Mouse (Mus musculus) gastrocnemius, adult 2 months (tissue): ENCODE results near the gene Stat6. TPM values are rescaled to one million over a fixed set of nuclear protein-coding genes. Genes with fewer than 3 reads are reported as not detected.
A peak's percentile ranks its signal among the peaks of the same experiment; 100 is the strongest.

ENCODE experiments used
- DNase-seq: peaks from one replicate; pipeline ENCODE4 v3.0.0; 2022
- H3K27ac ChIP-seq: fragments of 200-600 bp; 2 replicates; pipeline ENCODE4 v1.8.1; 2022; ENCODE audit warnings: mild to moderate bottlenecking
- H3K4me3 ChIP-seq: fragments of 200-600 bp; 2 replicates; pipeline ENCODE4 v1.8.1; 2022; ENCODE audit warnings: mild to moderate bottlenecking, moderate library complexity
- CTCF ChIP-seq: fragments of 200-600 bp; IDR thresholded peaks from 2 replicates; pipeline ENCODE4 v1.8.1; 2022; ENCODE audit warnings: antibody characterized with exemption, mild to moderate bottlenecking, moderate library complexity
- intact Hi-C: fragments of 180-260 bp; cut with DNase I; formaldehyde crosslinking; loops from one replicate; pipeline ENCODE4 v1.15.1; 2025
- total RNA-seq, 2 experiments: library from RNA; stranded (reverse); gene quantifications; 2 replicates each; pipeline ENCODE4 v1.2.3; 2021

Stat6 gene
- total RNA-seq, 2 experiments from 2014 or later = 17.1 to 18.9 TPM

GRCm38 (mm10) chr10:127604465-127605250 lies 38.1 kb upstream of the Stat6 start:
- DNase-seq = peak; percentile 75
- peak overlapping the region; percentile 61 for H3K27ac ChIP-seq
- TF ChIP-seq CTCF = no peak
- H3K4me3 ChIP-seq = peak overlapping the region; percentile 13; the same call in 1 of the 2 replicates
- intact Hi-C loops = no loop called here

- DNase-seq = no peak
- Histone ChIP-seq H3K27ac (peak overlapping the region; percentile 61), H3K4me3 (peak overlapping the region; percentile 13; the same call in 1 of the 2 replicates)
- no peak for TF ChIP-seq CTCF
- intact Hi-C loops = no loop called here
Measured at GRCm38 (mm10) chr10:127605251-127605547, 37.6 kb upstream of the Stat6 start.

- H3K27ac ChIP-seq = peak overlapping the region; percentile 61; the same call in 1 of the 2 replicates
- no peak overlapping the region for H3K4me3 ChIP-seq
- no peak for TF ChIP-seq CTCF
- intact Hi-C loops = no loop called here
- DNase-seq = no peak
Measured at GRCm38 (mm10) chr10:127605756-127606155, 37.0 kb upstream of the Stat6 start.

GRCm38 (mm10) chr10:127607059-127607458 lies 35.7 kb upstream of the Stat6 start:
- H3K4me3 ChIP-seq = no peak overlapping the region
- H3K27ac ChIP-seq = no peak overlapping the region
- intact Hi-C loops = no loop called here
- DNase-seq = no peak
- TF ChIP-seq CTCF = no peak

- peak; percentile 61 for DNase-seq
- intact Hi-C loops = no loop called here
- no peak for TF ChIP-seq CTCF
- H3K4me3 ChIP-seq = no peak overlapping the region
- H3K27ac ChIP-seq = peak overlapping the region; percentile 66
Measured at GRCm38 (mm10) chr10:127609415-127610065, 33.2 kb upstream of the Stat6 start.

- no peak overlapping the region for H3K4me3 ChIP-seq
- no peak for TF ChIP-seq CTCF
- H3K27ac ChIP-seq = peak overlapping the region; percentile 66
- peak; percentile 23 for DNase-seq
- intact Hi-C loops = no loop called here
Measured at GRCm38 (mm10) chr10:127610066-127610415, 32.7 kb upstream of the Stat6 start.

- peak; percentile 17 for DNase-seq
- intact Hi-C loops = no loop called here
- Histone ChIP-seq H3K4me3 (no peak overlapping the region), H3K27ac (peak overlapping the region; percentile 98)
- no peak for TF ChIP-seq CTCF
Measured at GRCm38 (mm10) chr10:127612079-127612775, 30.6 kb upstream of the Stat6 start.

- TF ChIP-seq CTCF = no peak
- peak overlapping the region; percentile 78 for H3K4me3 ChIP-seq
- intact Hi-C loops = no loop called here
Measured at GRCm38 (mm10) chr10:127614236-127615033, 28.4 kb upstream of the Stat6 start.

GRCm38 (mm10) chr10:127615034-127615374 lies 27.8 kb upstream of the Stat6 start:
- TF ChIP-seq CTCF = no peak
- Histone ChIP-seq H3K4me3 (peak overlapping the region; percentile 78), H3K27ac (peak overlapping the region; percentile 98)
- intact Hi-C loops = no loop called here
- DNase-seq = no peak

More at GRCm38 (mm10) chr10:127614236-127615033, 28.4 kb upstream of the Stat6 start:
- DNase-seq = peak; percentile 68
- peak overlapping the region; percentile 98 for H3K27ac ChIP-seq

- peak overlapping the region; percentile 78 for H3K4me3 ChIP-seq
- no peak for TF ChIP-seq CTCF
- peak; percentile 80 for DNase-seq
- peak overlapping the region; percentile 98 for H3K27ac ChIP-seq
- intact Hi-C loops = no loop called here
Measured at GRCm38 (mm10) chr10:127615591-127615990, 27.2 kb upstream of the Stat6 start.

- peak overlapping the region; percentile 98 for H3K27ac ChIP-seq
- TF ChIP-seq CTCF = no peak
- intact Hi-C loops = no loop called here
- H3K4me3 ChIP-seq = peak overlapping the region; percentile 78
- DNase-seq = peak; percentile 24
Measured at GRCm38 (mm10) chr10:127616261-127616679, 26.5 kb upstream of the Stat6 start.

- Histone ChIP-seq H3K27ac (peak overlapping the region; percentile 98), H3K4me3 (peak overlapping the region; percentile 78)
- DNase-seq = peak; percentile 14
- intact Hi-C loops = no loop called here
- no peak for TF ChIP-seq CTCF
Measured at GRCm38 (mm10) chr10:127617294-127617693, 25.5 kb upstream of the Stat6 start.

- Histone ChIP-seq H3K4me3 (peak overlapping the region; percentile 78), H3K27ac (peak overlapping the region; percentile 98)
- DNase-seq = peak; percentile 52
- TF ChIP-seq CTCF = no peak
- intact Hi-C loops = no loop called here
Measured at GRCm38 (mm10) chr10:127618173-127618572, 24.6 kb upstream of the Stat6 start.
